Mouse (Mus musculus) heart, postnatal 0 days (tissue): ENCODE data around the gene Rasgrp3.

Source experiments
- CTCF ChIP-seq: IDR thresholded peaks from 2 replicates; pipeline ENCODE4 v1.5.1; 2016; ENCODE audit warnings: antibody characterized with exemption, control low read depth, low read depth
- EP300 ChIP-seq: IDR thresholded peaks from 2 replicates; pipeline ENCODE4 v1.6.1; 2016; ENCODE audit warnings: antibody characterized with exemption, low read depth

DNA sequence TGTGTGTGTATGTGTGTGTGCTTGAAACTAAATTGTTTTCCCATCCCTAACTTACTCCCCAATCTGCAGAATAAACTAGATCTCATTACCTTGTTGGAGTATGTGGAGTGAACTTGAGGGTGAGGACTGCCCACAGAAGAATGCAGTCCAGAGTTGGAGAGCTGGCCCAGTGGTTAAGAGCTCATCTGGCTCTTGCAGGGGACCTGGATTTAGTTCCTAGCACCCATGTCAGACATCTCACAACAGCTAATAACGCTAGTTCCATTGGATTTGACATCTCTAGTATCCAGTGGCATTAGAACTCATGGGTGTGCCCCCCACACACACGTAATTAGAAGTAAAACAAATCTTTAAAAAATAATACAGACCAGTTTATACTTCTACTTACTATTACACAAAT, 1.5 kb upstream of the Rasgrp3 start:
- TF ChIP-seq CTCF = no peak
- TF ChIP-seq EP300 = no peak
